Mouse (Mus musculus): ENCODE results near the gene Pmp22. TPM values are rescaled to one million over a fixed set of nuclear protein-coding genes. Genes with fewer than 3 reads are reported as not detected.
A peak's percentile ranks its signal among the peaks of the same experiment; 100 is the strongest.

Pmp22 gene
- polyA plus RNA-seq, 1 experiment from 2014 or later, result 26.4 TPM

DNA sequence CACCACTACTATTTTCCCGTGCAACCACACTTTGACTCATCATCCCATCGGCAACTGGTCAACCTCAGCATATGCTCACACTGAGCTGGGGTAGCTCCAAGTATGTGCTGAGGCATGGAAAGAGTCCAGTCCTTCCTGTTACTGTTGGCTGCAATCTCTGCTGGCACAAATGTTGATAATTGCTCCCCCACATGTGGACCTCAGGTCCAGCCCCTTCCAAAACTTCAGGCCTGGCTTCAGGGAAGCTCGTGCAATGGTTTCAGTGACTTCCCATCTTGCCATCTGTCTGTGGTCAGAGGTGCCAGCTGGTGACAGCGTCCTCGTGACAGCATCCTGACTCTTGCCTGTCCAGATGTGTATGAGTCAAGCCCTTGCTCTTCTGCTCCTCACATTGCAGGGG is 44.8 kb downstream of the Pmp22 start:
- Histone ChIP-seq H3K4me3 (replicated peaks; ENCODE audit: low read depth, low read length) (no peak overlapping the region), H3K27ac (replicated peaks; ENCODE audit: low read depth, low read length) (no peak overlapping the region), H3K9me3 (ENCODE audit: control insufficient read depth, low read length) (no peaks in the 10 kb centered on the region), H3K36me3 (ENCODE audit: control insufficient read depth, insufficient read depth, low read length) (no peaks in the 10 kb centered on the region), H3K4me1 (ENCODE audit: control insufficient read depth, insufficient read depth, low read length) (no peaks in the 10 kb centered on the region), H3K4me2 (ENCODE audit: low read length) (no peak overlapping the region), H3K9ac (replicated peaks; ENCODE audit: low read length) (no peak overlapping the region), H3K27me3 (ENCODE audit: control insufficient read depth, insufficient read depth, low read length) (no peaks in the 10 kb centered on the region)
- DNase-seq (no peak), ATAC-seq (ENCODE audit: low FRiP score, low TSS enrichment) (no peak)
- WGBS, result 90% methylated on average over 5 of the region's 5 CpGs

DNA sequence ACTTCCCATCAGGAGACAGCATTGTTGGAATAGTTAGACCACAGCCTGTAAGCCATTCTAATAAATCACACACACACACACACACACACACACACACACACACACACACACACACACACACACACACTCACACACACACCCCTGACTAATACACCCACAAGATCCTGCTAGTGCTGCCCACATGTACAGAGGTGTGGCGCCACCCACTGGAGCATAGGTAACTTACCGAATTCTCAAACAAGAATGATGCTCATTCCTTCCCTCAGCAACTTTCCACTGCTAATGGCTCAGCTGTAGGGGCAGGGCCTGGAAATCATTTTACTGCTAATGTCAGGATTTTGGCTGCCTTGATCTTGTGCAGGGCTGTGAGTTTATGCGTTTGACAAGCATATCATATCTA is 46.5 kb downstream of the Pmp22 start:
- Histone ChIP-seq H3K4me2 (ENCODE audit: low read length) (no peak overlapping the region), H3K4me3 (replicated peaks; ENCODE audit: low read depth, low read length) (no peak overlapping the region), H3K9ac (replicated peaks; ENCODE audit: low read length) (no peak overlapping the region), H3K27me3 (ENCODE audit: control insufficient read depth, insufficient read depth, low read length) (no peaks in the 10 kb centered on the region), H3K4me1 (ENCODE audit: control insufficient read depth, insufficient read depth, low read length) (peaks cover under 1% of the 10 kb centered on the region), H3K36me3 (ENCODE audit: control insufficient read depth, insufficient read depth, low read length) (no peaks in the 10 kb centered on the region), H3K27ac (replicated peaks; ENCODE audit: low read depth, low read length) (no peak overlapping the region), H3K9me3 (ENCODE audit: control insufficient read depth, low read length) (no peaks in the 10 kb centered on the region)
- 43% methylated on average over 3 of the region's 3 CpGs for WGBS
- DNase-seq (peak; percentile 28), ATAC-seq (ENCODE audit: low FRiP score, low TSS enrichment) (no peak)

DNA sequence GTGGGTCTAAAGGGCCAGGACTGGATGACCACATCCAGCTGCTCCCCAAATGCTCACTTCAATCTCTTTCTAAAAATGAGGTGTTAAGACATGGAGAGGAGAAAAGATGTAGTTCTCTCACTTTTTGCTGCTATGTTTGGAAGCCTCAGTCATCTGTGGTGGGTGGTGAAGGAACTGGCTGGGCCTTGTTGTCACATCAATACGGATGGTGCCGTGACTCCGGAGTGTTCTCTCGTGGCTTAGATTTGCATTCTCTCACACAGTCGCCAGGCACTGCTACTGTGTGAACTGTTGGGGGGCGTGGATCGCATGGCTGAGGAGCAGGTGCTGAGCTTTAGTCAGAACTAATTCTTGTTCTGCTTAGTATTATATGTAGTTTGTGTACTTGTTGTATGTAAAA is 47.6 kb downstream of the Pmp22 start:
- Histone ChIP-seq H3K4me2 (ENCODE audit: low read length) (no peak overlapping the region), H3K9ac (replicated peaks; ENCODE audit: low read length) (no peak overlapping the region), H3K36me3 (ENCODE audit: control insufficient read depth, insufficient read depth, low read length) (no peaks in the 10 kb centered on the region), H3K27ac (replicated peaks; ENCODE audit: low read depth, low read length) (no peak overlapping the region), H3K9me3 (ENCODE audit: control insufficient read depth, low read length) (no peaks in the 10 kb centered on the region), H3K4me3 (replicated peaks; ENCODE audit: low read depth, low read length) (no peak overlapping the region), H3K4me1 (ENCODE audit: control insufficient read depth, insufficient read depth, low read length) (peaks cover 9% of the 10 kb centered on the region), H3K27me3 (ENCODE audit: control insufficient read depth, insufficient read depth, low read length) (no peaks in the 10 kb centered on the region)
- WGBS, result 50% methylated on average over 7 of the region's 7 CpGs
- ATAC-seq (ENCODE audit: low FRiP score, low TSS enrichment) (no peak), DNase-seq (no peak)

DNA sequence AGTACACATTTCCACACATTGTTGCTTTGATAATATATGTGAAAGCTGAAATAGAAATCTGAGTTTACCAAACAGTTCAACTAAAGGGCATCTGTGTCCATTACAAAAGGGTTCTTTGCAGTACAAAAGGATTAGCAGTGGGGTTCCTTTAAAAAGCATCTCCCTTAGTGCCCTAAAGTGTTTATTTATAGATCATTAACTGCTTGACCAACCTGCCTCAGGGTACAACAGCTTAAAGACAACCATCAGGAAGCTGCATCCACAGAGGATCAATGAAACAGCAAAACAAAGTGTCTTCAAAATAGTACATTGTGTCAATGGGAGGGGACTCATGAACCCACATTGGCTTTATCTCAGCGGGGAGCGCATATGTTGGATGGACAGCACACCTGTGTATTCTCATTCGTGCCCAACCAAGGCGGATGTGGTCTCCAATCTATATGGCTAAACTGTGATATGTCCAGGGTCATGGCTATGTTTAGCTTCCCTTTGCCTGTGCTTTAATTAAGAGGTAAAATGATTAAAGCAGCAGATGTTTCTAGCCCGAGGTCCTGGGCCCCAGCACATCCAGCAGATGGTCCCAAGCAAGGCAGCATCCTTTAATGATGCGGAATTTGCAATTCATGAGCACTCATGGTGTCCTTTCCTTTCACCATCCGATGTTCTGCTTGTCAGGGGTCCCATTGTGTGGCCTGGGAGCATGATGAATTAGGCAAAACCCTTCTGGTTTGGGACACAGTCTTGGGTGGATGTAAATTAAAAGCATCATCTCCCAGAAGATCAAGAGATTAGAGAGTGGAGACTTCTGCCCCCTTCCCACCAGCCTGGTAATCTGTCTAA is 51.7 kb downstream of the Pmp22 start:
- H3K4me1 ChIP-seq (ENCODE audit: control insufficient read depth, insufficient read depth, low read length), result peaks cover 9% of the 10 kb centered on the region
- no peaks in the 10 kb centered on the region for H3K27me3 ChIP-seq (ENCODE audit: control insufficient read depth, insufficient read depth, low read length)
- H3K9me3 ChIP-seq (ENCODE audit: control insufficient read depth, low read length), result no peaks in the 10 kb centered on the region
- H3K9ac ChIP-seq (replicated peaks; ENCODE audit: low read length), result no peak overlapping the region
- ATAC-seq (ENCODE audit: low FRiP score, low TSS enrichment) (peak; percentile 73; the same call in 1 of the 2 replicates), DNase-seq (peak; percentile 74)
- peak overlapping the region; percentile 45; the same call in 1 of the 2 replicates for H3K27ac ChIP-seq (replicated peaks; ENCODE audit: low read depth, low read length)
- 16% methylated on average over 7 of the region's 7 CpGs for WGBS
- no peaks in the 10 kb centered on the region for H3K36me3 ChIP-seq (ENCODE audit: control insufficient read depth, insufficient read depth, low read length)
- no peak overlapping the region for H3K4me3 ChIP-seq (replicated peaks; ENCODE audit: low read depth, low read length)
- H3K4me2 ChIP-seq (ENCODE audit: low read length), result no peak overlapping the region

DNA sequence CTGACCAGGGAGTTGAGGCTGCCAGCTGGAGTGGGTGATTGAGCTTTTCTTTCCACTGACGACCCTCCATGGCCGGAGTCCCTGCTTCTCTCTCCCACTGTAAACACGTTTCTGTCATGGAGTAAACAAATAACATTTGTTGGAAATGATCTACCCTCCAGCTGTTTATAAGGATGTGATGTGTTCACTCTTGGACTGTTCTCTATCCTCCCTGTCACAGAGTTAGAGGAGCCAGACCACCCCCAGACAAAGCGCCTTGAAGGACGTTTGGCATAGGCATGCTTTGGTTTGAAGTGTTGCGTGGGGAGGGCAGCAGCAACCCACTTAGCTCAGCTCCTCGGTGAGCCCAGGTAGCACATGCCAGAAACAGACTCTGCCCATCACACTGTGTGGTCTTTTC is 60.0 kb downstream of the Pmp22 start:
- DNase-seq (no peak), ATAC-seq (ENCODE audit: low FRiP score, low TSS enrichment) (no peak)
- Histone ChIP-seq H3K4me3 (replicated peaks; ENCODE audit: low read depth, low read length) (no peak overlapping the region), H3K4me2 (ENCODE audit: low read length) (no peak overlapping the region), H3K36me3 (ENCODE audit: control insufficient read depth, insufficient read depth, low read length) (no peaks in the 10 kb centered on the region), H3K9ac (replicated peaks; ENCODE audit: low read length) (no peak overlapping the region), H3K27ac (replicated peaks; ENCODE audit: low read depth, low read length) (no peak overlapping the region), H3K4me1 (ENCODE audit: control insufficient read depth, insufficient read depth, low read length) (no peaks in the 10 kb centered on the region), H3K27me3 (ENCODE audit: control insufficient read depth, insufficient read depth, low read length) (no peaks in the 10 kb centered on the region), H3K9me3 (ENCODE audit: control insufficient read depth, low read length) (no peaks in the 10 kb centered on the region)
- 91% methylated on average over 7 of the region's 7 CpGs for WGBS

DNA sequence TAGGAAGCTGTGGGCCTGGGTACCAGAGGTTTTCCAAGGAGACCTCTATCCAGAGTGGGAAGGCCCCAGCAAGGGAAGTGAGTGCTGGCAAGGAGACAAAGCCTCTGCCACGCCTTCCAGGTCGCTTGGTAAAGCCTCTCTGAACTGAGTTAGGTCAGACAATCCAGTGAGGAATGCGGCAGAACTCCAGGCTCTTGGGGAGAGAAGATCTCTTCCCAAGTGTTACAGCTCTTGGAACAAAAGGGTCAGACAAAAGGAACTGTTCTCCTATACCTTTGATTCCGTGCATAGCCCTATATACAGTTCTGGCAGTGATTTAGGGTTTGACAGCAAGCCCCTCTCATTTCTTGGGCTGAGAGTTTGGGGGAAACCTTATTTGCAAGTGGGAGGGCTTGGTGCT is 69.3 kb downstream of the Pmp22 start:
- 17% methylated on average over 4 of the region's 4 CpGs for WGBS
- H3K27ac ChIP-seq (replicated peaks; ENCODE audit: low read depth, low read length), result no peak overlapping the region

DNA sequence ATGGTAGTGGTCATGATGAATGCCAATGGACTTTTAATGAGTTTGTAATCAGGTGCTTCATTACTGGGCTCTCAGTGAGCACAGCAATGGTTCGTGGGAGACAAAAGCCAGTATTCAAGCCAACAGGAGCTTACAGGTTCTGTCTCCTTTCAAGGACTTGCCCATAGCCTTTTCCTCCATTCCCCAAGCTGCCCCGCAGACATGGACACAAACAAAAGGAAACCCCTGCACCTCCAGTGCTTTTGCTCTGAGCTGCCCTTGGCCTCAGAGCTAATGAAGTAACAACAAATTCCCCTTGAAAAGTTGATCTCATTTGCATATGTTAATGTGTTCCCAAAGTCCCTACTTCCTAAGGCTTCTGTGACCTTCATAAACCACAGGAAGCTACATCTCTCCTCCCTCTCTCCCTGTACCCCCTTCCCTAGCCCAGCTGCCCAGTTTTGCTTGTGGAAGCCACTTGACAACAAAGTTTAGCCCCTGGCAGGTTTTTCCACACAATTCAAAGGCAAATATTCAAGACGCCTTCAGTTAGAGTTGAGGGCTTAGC is 73.3 kb downstream of the Pmp22 start:
- Histone ChIP-seq H3K4me3 (replicated peaks; ENCODE audit: low read depth, low read length) (no peak overlapping the region), H3K4me2 (ENCODE audit: low read length) (no peak overlapping the region), H3K4me1 (ENCODE audit: control insufficient read depth, insufficient read depth, low read length) (no peaks in the 10 kb centered on the region), H3K9me3 (ENCODE audit: control insufficient read depth, low read length) (no peaks in the 10 kb centered on the region), H3K9ac (replicated peaks; ENCODE audit: low read length) (no peak overlapping the region), H3K36me3 (ENCODE audit: control insufficient read depth, insufficient read depth, low read length) (no peaks in the 10 kb centered on the region), H3K27ac (replicated peaks; ENCODE audit: low read depth, low read length) (no peak overlapping the region), H3K27me3 (ENCODE audit: control insufficient read depth, insufficient read depth, low read length) (no peaks in the 10 kb centered on the region)
- no peak for DNase-seq
- ATAC-seq (ENCODE audit: low FRiP score, low TSS enrichment), result no peak
- 67% methylated on average over 3 of the region's 3 CpGs for WGBS

More for the DNA sequence above, 69.3 kb downstream of the Pmp22 start:
- no peak for ATAC-seq (ENCODE audit: low FRiP score, low TSS enrichment)
- H3K9ac ChIP-seq (replicated peaks; ENCODE audit: low read length), result no peak overlapping the region
- no peak for DNase-seq
- H3K4me3 ChIP-seq (replicated peaks; ENCODE audit: low read depth, low read length), result no peak overlapping the region
- no peaks in the 10 kb centered on the region for H3K9me3 ChIP-seq (ENCODE audit: control insufficient read depth, low read length)
- no peak overlapping the region for H3K4me2 ChIP-seq (ENCODE audit: low read length)
- no peaks in the 10 kb centered on the region for H3K36me3 ChIP-seq (ENCODE audit: control insufficient read depth, insufficient read depth, low read length)
- H3K4me1 ChIP-seq (ENCODE audit: control insufficient read depth, insufficient read depth, low read length), result no peaks in the 10 kb centered on the region
- H3K27me3 ChIP-seq (ENCODE audit: control insufficient read depth, insufficient read depth, low read length), result no peaks in the 10 kb centered on the region
